Mouse (Mus musculus): ENCODE results near the gene Scp2. TPM values are rescaled to one million over a fixed set of nuclear protein-coding genes. Genes with fewer than 3 reads are reported as not detected.
A peak's percentile ranks its signal among the peaks of the same experiment; 100 is the strongest.

The Scp2 gene
- polyA plus RNA-seq, 1 experiment, result 209 TPM

DNA sequence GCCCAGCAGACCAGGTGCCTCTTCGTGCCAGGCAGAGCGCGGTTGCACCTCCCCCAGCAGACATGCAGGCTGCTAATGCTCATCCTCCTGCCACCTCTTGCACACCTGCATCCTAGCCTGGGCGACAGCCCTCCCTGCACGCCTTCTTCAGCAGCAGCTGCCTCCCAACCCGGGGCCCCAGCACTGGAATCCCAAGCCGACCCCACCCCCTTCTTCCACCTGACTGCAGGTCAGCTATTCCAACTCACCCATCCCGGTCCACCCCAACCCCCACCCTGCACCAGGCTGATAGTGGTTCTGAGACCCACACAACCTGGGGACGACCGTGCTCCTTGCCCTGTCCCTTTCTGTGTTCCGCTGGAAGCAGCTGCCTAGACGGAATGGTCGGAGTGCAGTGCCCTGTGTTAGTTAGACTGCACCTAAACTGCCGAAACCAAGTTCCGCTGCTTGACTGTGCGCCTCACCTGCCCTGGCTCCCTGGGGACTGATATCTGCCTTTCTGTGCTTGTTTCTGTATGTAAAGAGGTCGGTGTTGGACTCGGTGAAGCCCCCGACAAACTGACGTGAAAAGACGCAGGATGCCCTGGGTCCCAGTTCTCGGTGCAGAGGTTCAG lies 113.8 kb downstream of the Scp2 start:
- no peaks in the 10 kb centered on the region; the same call in 1 of the 2 replicates for H3K27me3 ChIP-seq (ENCODE audit: control insufficient read depth, insufficient read depth, low read length)
- peak overlapping the region; percentile 75 for H3K4me3 ChIP-seq (ENCODE audit: low read depth, low read length)
- no peaks in the 10 kb centered on the region for H3K36me3 ChIP-seq (ENCODE audit: control insufficient read depth, insufficient read depth, low read length)
- 13% methylated on average over 22 of the region's 22 CpGs for WGBS
- H3K27ac ChIP-seq (ENCODE audit: insufficient read depth, low read depth, low read length), result peak overlapping the region; percentile 25; the same call in 1 of the 2 replicates
- H3K4me1 ChIP-seq (ENCODE audit: control insufficient read depth, insufficient read depth, insufficient read length, low read length), result peaks cover 27% of the 10 kb centered on the region
- TF ChIP-seq CTCF (IDR thresholded peaks at IDR 0.05; ENCODE audit: extremely low read depth, insufficient read length, insufficient replicate concordance, low read depth, low read length), result no peak
- no peak for TF ChIP-seq POLR2A (IDR thresholded peaks at IDR 0.05; ENCODE audit: low read depth, low read length)

DNA sequence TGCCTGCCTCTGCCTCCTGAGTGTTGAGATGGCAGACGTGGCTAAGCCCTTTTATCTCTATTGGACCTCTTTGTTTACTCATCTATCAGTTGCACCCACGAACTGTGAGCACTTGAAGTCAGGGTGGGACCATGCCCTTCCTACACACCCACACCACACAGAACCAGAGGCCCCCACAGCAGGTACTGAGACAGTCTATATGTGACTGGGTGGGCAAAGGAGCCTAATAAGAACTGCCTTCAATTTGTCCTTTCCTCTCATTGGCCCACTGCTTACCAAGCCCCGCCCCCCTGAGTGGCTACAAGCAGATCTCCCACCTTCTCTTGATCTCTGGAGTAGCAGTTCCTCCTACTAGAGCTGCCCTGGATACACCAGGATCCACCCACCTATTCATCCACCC lies 118.6 kb downstream of the Scp2 start:
- H3K4me1 ChIP-seq (ENCODE audit: control insufficient read depth, insufficient read depth, insufficient read length, low read length), result peaks cover 53% of the 10 kb centered on the region
- peaks cover 10% of the 10 kb centered on the region; the same call in 1 of the 2 replicates for H3K36me3 ChIP-seq (ENCODE audit: control insufficient read depth, insufficient read depth, low read length)
- H3K27me3 ChIP-seq (ENCODE audit: control insufficient read depth, insufficient read depth, low read length), result no peaks in the 10 kb centered on the region; the same call in 1 of the 2 replicates
- no peak overlapping the region for H3K4me3 ChIP-seq (ENCODE audit: low read depth, low read length)
- TF ChIP-seq CTCF (IDR thresholded peaks at IDR 0.05; ENCODE audit: extremely low read depth, insufficient read length, insufficient replicate concordance, low read depth, low read length), result no peak
- 39% methylated on average over 3 of the region's 3 CpGs for WGBS
- H3K27ac ChIP-seq (ENCODE audit: insufficient read depth, low read depth, low read length), result peak overlapping the region; percentile 78

GRCm38 (mm10) chr4:108025269-108025668 lies 119.5 kb downstream of the Scp2 start:
- H3K27ac ChIP-seq (ENCODE audit: insufficient read depth, low read depth, low read length), result peak overlapping the region; percentile 90
- TF ChIP-seq CTCF (IDR thresholded peaks at IDR 0.05; ENCODE audit: extremely low read depth, insufficient read length, insufficient replicate concordance, low read depth, low read length) (no peak), POLR2A (IDR thresholded peaks at IDR 0.05; ENCODE audit: low read depth, low read length) (peak; percentile 64; the same call in 1 of the 2 replicates)
- 17% methylated on average over 10 of the region's 10 CpGs for WGBS

DNA sequence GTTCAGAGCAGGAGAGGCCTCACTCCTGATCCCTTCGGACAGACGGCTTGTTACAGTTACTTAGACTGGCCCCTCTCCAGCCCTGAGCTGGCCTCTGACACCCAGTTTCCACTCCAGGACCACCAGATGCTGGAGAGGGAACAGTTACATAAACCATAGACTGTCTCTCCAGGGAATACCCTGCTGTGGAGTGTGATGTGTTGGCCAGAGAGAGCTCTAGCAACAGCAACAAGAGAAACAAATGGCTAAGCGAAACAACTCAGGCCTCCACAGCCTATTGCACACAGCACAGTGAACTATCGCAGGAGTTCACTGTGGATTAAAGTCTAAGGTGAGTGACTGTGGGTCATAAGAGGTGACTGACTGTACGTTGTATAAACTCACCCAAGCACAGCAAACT lies 120.2 kb downstream of the Scp2 start:
- WGBS, result 35% methylated on average over 5 of the region's 5 CpGs
- TF ChIP-seq CTCF (IDR thresholded peaks at IDR 0.05; ENCODE audit: extremely low read depth, insufficient read length, insufficient replicate concordance, low read depth, low read length), result no peak
- no peak for TF ChIP-seq POLR2A (IDR thresholded peaks at IDR 0.05; ENCODE audit: low read depth, low read length)
- H3K27ac ChIP-seq (ENCODE audit: insufficient read depth, low read depth, low read length), result peak overlapping the region; percentile 99
- peak overlapping the region; percentile 15 for H3K4me3 ChIP-seq (ENCODE audit: low read depth, low read length)
- peaks cover 51% of the 10 kb centered on the region for H3K4me1 ChIP-seq (ENCODE audit: control insufficient read depth, insufficient read depth, insufficient read length, low read length)
- H3K36me3 ChIP-seq (ENCODE audit: control insufficient read depth, insufficient read depth, low read length), result peaks cover 15% of the 10 kb centered on the region; the same call in 1 of the 2 replicates
- H3K27me3 ChIP-seq (ENCODE audit: control insufficient read depth, insufficient read depth, low read length), result no peaks in the 10 kb centered on the region

More at GRCm38 (mm10) chr4:108025269-108025668, 119.5 kb downstream of the Scp2 start:
- peaks cover 15% of the 10 kb centered on the region; the same call in 1 of the 2 replicates for H3K36me3 ChIP-seq (ENCODE audit: control insufficient read depth, insufficient read depth, low read length)
- H3K27me3 ChIP-seq (ENCODE audit: control insufficient read depth, insufficient read depth, low read length), result no peaks in the 10 kb centered on the region
- H3K4me1 ChIP-seq (ENCODE audit: control insufficient read depth, insufficient read depth, insufficient read length, low read length), result peaks cover 51% of the 10 kb centered on the region
- peak overlapping the region; percentile 52 for H3K4me3 ChIP-seq (ENCODE audit: low read depth, low read length)

- peak overlapping the region; percentile 86 for H3K27ac ChIP-seq (ENCODE audit: insufficient read depth, low read depth, low read length)
- 48% methylated on average over 4 of the region's 4 CpGs for WGBS
- TF ChIP-seq POLR2A (IDR thresholded peaks at IDR 0.05; ENCODE audit: low read depth, low read length), result peak; percentile 32; the same call in 1 of the 2 replicates
- no peak for TF ChIP-seq CTCF (IDR thresholded peaks at IDR 0.05; ENCODE audit: extremely low read depth, insufficient read length, insufficient replicate concordance, low read depth, low read length)
- peaks cover 47% of the 10 kb centered on the region for H3K4me1 ChIP-seq (ENCODE audit: control insufficient read depth, insufficient read depth, insufficient read length, low read length)
- no peak overlapping the region for H3K4me3 ChIP-seq (ENCODE audit: low read depth, low read length)
- H3K27me3 ChIP-seq (ENCODE audit: control insufficient read depth, insufficient read depth, low read length), result no peaks in the 10 kb centered on the region
- peaks cover 19% of the 10 kb centered on the region; the same call in 1 of the 2 replicates for H3K36me3 ChIP-seq (ENCODE audit: control insufficient read depth, insufficient read depth, low read length)
Observed at GRCm38 (mm10) chr4:108023186-108023585, 121.6 kb downstream of the Scp2 start.

GRCm38 (mm10) chr4:108020178-108020577 lies 124.6 kb downstream of the Scp2 start:
- H3K27me3 ChIP-seq (ENCODE audit: control insufficient read depth, insufficient read depth, low read length), result no peaks in the 10 kb centered on the region
- peaks cover 39% of the 10 kb centered on the region for H3K4me1 ChIP-seq (ENCODE audit: control insufficient read depth, insufficient read depth, insufficient read length, low read length)
- no peak overlapping the region for H3K4me3 ChIP-seq (ENCODE audit: low read depth, low read length)
- no peak for TF ChIP-seq CTCF (IDR thresholded peaks at IDR 0.05; ENCODE audit: extremely low read depth, insufficient read length, insufficient replicate concordance, low read depth, low read length)
- no peak for TF ChIP-seq POLR2A (IDR thresholded peaks at IDR 0.05; ENCODE audit: low read depth, low read length)
- peaks cover 21% of the 10 kb centered on the region; the same call in 1 of the 2 replicates for H3K36me3 ChIP-seq (ENCODE audit: control insufficient read depth, insufficient read depth, low read length)
- no peak overlapping the region for H3K27ac ChIP-seq (ENCODE audit: insufficient read depth, low read depth, low read length)
- WGBS, result 89% methylated on average over 6 of the region's 6 CpGs

All from small intestine, adult 2 months (tissue).